In the genomic region with DNA sequence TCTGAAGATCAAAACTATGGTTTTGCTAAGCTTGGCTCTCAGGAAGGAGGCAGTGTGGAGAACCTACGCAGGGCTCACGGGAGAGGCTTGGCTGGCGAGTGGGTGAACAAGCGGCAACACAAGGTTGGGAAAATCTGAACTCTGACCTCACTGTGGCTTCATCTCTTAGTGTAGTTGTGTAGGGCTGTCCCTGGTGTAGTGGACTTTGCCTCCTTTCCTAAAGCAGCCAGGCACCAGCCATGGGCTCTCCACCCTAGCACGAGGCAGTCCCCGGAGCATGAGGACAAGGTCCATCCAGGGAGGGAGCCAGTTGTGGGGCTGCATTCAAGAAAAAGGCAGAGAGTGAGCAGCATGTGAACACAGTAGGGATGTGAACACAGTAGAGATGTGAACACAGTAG, we compare ENCODE assay signal across 19 mouse cellular contexts. TPM values are rescaled to one million over a fixed set of nuclear protein-coding genes. Genes with fewer than 3 reads are reported as not detected.
DNase-seq lines count a peak whose midpoint lies in the region; ATAC-seq lines count a peak whose summit lies in the region.
"Had no signal": no experiment of that assay in that cellular context is flagged by ENCODE, and none has a peak within 500 bp of the region (broad histone marks: within the 10 kb centered on the region; RNA-seq: fewer than 3 reads in every experiment).

No protein-coding gene starts in this region.

- no peaks in the 10 kb centered on the region for H3K27me3 ChIP-seq in kidney, embryonic 14.5 days (ENCODE audit: control insufficient read depth, insufficient read depth, low read length)
- H3K27me3 ChIP-seq in liver, embryonic 15.5 days = no peaks in the 10 kb centered on the region
- H3K27me3 ChIP-seq: neural tube, embryonic 15.5 days had no signal

- peak; percentile 82 for DNase-seq in kidney, adult 11 months
- DNase-seq in kidney, adult 8-10 months = peak; percentile 72 to 80
- DNase-seq in kidney, postnatal 36 days = peak; percentile 67 to 85
- no peak for DNase-seq in urinary bladder, adult 18-20 months (ENCODE audit: low spot score in 2 of 2)
- DNase-seq in right cerebral cortex, postnatal 36 days (ENCODE audit: low spot score in 2 of 2) = no peak
- DNase-seq: adrenal gland, adult 8-10 months; cerebellum, adult 11-12 months; heart, postnatal 36 days; lung, adult 18-20 months; lung, postnatal 36 days; thymus, adult 2 months had no signal

- H3K4me3 ChIP-seq in kidney, embryonic 14.5 days (ENCODE audit: low read length) = no peak overlapping the region
- no peak overlapping the region for H3K4me3 ChIP-seq in liver, embryonic 15.5 days (replicated peaks)
- H3K4me3 ChIP-seq: embryonic facial prominence, embryonic 10.5 days; heart, embryonic 13.5 days; neural tube, embryonic 15.5 days had no signal

- no peak overlapping the region for H3K4me2 ChIP-seq in kidney, embryonic 14.5 days (replicated peaks; ENCODE audit: low read depth, low read length)
- H3K4me2 ChIP-seq in liver, embryonic 15.5 days = no peak overlapping the region
- H3K4me2 ChIP-seq: heart, embryonic 13.5 days; neural tube, embryonic 15.5 days had no signal

- H3K36me3 ChIP-seq in kidney, embryonic 14.5 days (ENCODE audit: control insufficient read depth, insufficient read depth, low read length) = no peaks in the 10 kb centered on the region
- no peaks in the 10 kb centered on the region for H3K36me3 ChIP-seq in liver, embryonic 15.5 days (replicated peaks)
- H3K36me3 ChIP-seq: embryonic facial prominence, embryonic 10.5 days; heart, embryonic 13.5 days; neural tube, embryonic 15.5 days had no signal

- 90% methylated on average over 6 of the region's 6 CpGs for WGBS in kidney, embryonic 14.5 days
- WGBS in liver, embryonic 15.5 days (ENCODE audit: insufficient replicate concordance) = 74% methylated on average over 6 of the region's 6 CpGs

- H3K4me1 ChIP-seq in kidney, embryonic 14.5 days (ENCODE audit: control insufficient read depth, insufficient read depth, low read length) = no peaks in the 10 kb centered on the region
- H3K4me1 ChIP-seq in liver, embryonic 15.5 days (replicated peaks) = no peaks in the 10 kb centered on the region; the same call in 1 of the 2 replicates
- H3K4me1 ChIP-seq: embryonic facial prominence, embryonic 10.5 days; heart, embryonic 13.5 days had no signal

- H3K9me3 ChIP-seq in kidney, embryonic 14.5 days (ENCODE audit: control insufficient read depth, low read length) = no peaks in the 10 kb centered on the region
- no peaks in the 10 kb centered on the region for H3K9me3 ChIP-seq in liver, embryonic 15.5 days (replicated peaks)
- H3K9me3 ChIP-seq: embryonic facial prominence, embryonic 10.5 days; heart, embryonic 13.5 days; neural tube, embryonic 15.5 days had no signal

- no peak for ATAC-seq in kidney, embryonic 14.5 days (ENCODE audit: low FRiP score, low TSS enrichment)
- ATAC-seq in liver, embryonic 15.5 days (ENCODE audit: insufficient read depth) = peak; percentile 92
- ATAC-seq in monocyte, adult 5-6 weeks (replicated peaks; ENCODE audit: insufficient number of reproducible peaks, low FRiP score, low TSS enrichment, poor library complexity, severe bottlenecking) = no peak
- ATAC-seq: forebrain, embryonic 14.5 days had no signal

- H3K9ac ChIP-seq in kidney, embryonic 14.5 days (ENCODE audit: low read depth, low read length) = no peak overlapping the region
- no peak overlapping the region for H3K9ac ChIP-seq in liver, embryonic 15.5 days
- H3K9ac ChIP-seq: heart, embryonic 13.5 days; neural tube, embryonic 15.5 days had no signal

- no peak overlapping the region for H3K27ac ChIP-seq in kidney, embryonic 14.5 days (ENCODE audit: low read depth, low read length)
- H3K27ac ChIP-seq in liver, embryonic 15.5 days (replicated peaks) = 0 out of 2 replicates have a peak overlapping the region, but pooled peaks have one; percentile 25
- H3K27ac ChIP-seq: embryonic facial prominence, embryonic 10.5 days; heart, embryonic 13.5 days; neural tube, embryonic 15.5 days had no signal

RNA-seq across cellular contexts. Expression of gene Gabbr2, which starts 31.9 kb away (rescaled TPM):
- 0.06 and 0.43 TPM in 2 replicates for polyA plus RNA-seq in kidney, embryonic 14.5 days (2014; fragmentation: Nextera tagmentation; extraction: Ambion mirVana)
- 0.02 TPM in 1 of 2 replicates, not detected in the other for polyA plus RNA-seq in liver, embryonic 15.5 days (2015; fragmentation: Nextera tagmentation; extraction: Ambion mirVana)
- not detected in 3 replicates for total RNA-seq in monocyte, adult 5-6 weeks (2017)
- total RNA-seq: CH12.LX; heart, postnatal 36 days had no signal

Comparison
In these comparisons a context has a peak if more than half of its experiments do, and no peak if none do; other contexts are left out.
1. DNase-seq: peak in kidney, adult 11 months (single experiment), kidney, adult 8-10 months (2 of 2) and kidney, postnatal 36 days (2 of 2); none in urinary bladder, adult 18-20 months (0 of 2) and right cerebral cortex, postnatal 36 days (0 of 2).